Mouse (Mus musculus): ENCODE data around the gene Ascc3. TPM values are rescaled to one million over a fixed set of nuclear protein-coding genes. Genes with fewer than 3 reads are reported as not detected.
A peak's percentile ranks its signal among the peaks of the same experiment; 100 is the strongest.

Gene Ascc3
- 10 to 100 TPM; 10.2 to 12.3 TPM for total RNA-seq (2021)
- long read RNA-seq, experiment 1, full-length matches to known transcripts, result 1 of 7 reads
- long read RNA-seq, experiment 1, partial matches to known transcripts, result 5 of 7 reads
- long read RNA-seq, experiment 1, other reads (novel, unspliced or antisense), result 1 of 7 reads
- long read RNA-seq, experiment 2, partial matches to known transcripts, result 1 of 6 reads
- long read RNA-seq, experiment 2, other reads (novel, unspliced or antisense), result 5 of 6 reads

- intact Hi-C loops (cut with DNase I), result no loop called here
Observed at GRCm38 (mm10) chr10:50592355-50593293, at the start of gene Ascc3. Ascc3 (plus strand) TSS chr10:50592669.

DNA sequence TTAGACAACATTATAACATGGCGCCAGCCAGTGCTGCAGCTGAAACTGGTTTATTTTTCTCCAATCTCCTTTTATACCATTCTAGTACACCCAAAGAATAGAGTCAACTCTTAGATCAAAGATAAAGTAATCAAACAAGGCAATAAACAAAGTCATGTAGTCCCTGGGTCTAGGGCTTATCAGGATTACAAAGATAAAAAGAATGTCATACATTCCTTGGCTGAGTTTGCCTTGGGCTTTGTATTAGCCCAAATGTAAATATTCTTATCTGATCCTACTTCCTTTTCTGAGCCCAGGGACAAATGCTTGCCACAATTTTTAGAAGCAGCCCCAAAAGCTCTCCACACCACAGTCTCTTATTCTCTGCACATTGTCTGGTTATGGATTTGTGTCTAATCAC lies 7.7 kb upstream of the Ascc3 start:
- intact Hi-C loops (cut with DNase I), result no loop called here

More at GRCm38 (mm10) chr10:50592355-50593293, at the start of gene Ascc3:
- DNase-seq, result peak; percentile 84 to 95

GRCm38 (mm10) chr10:50586556-50586955 lies 5.9 kb upstream of the Ascc3 start:
- DNase-seq, result no peak
- intact Hi-C loops (cut with DNase I), result no loop called here

More for the DNA sequence above, 7.7 kb upstream of the Ascc3 start:
- no peak for DNase-seq

DNA sequence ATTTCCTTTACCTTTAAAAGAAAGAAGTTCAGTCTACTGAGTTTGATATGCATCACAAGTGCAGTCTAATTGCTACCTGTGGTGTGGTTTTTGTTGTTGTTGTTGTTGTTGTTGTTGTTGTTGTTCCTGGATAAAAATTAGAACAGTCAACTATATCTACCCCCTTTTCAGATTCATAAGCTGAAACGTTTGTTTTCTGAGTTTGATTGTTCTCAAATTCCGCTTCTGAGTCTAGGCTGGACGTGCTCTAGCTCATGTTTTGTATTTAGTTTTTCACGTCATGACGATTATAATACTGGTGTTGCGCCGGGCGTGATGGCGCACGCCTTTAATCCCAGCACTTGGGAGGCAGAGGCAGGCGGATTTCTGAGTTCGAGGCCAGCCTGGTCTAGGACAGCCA lies 902 bp downstream of the Ascc3 start:
- intact Hi-C loops (cut with DNase I), result no loop called here
- DNase-seq, result no peak

DNA sequence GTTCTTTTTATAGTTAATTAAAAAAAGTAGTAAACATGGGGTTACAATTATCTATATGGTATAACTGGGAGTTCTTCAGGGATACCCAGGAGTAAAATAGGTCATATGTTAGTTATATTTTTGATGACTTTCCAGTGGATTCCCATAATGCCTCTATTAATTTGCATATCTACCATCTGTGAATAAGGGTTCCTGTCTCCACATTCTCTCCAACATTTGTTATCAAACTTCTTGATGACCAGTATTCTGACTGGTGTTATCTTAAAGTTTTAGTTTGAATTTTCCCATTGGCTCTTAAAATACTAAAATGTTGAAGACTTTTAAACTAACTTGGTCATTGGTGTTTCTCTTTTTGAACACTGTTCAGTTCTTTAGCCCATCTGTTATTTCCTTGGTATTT lies 2.9 kb downstream of the Ascc3 start:
- no peak for DNase-seq
- intact Hi-C loops (cut with DNase I), result no loop called here

- intact Hi-C loops (cut with DNase I), result no loop called here
Observed at GRCm38 (mm10) chr10:50604919-50605318, 12.4 kb downstream of the Ascc3 start.

GRCm38 (mm10) chr10:50613840-50614239 lies 21.4 kb downstream of the Ascc3 start:
- DNase-seq, result no peak
- intact Hi-C loops (cut with DNase I), result no loop called here

More at GRCm38 (mm10) chr10:50604919-50605318, 12.4 kb downstream of the Ascc3 start:
- no peak for DNase-seq

GRCm38 (mm10) chr10:50625874-50626273 lies 33.4 kb downstream of the Ascc3 start:
- intact Hi-C loops (cut with DNase I), result no loop called here
- DNase-seq, result no peak

DNA sequence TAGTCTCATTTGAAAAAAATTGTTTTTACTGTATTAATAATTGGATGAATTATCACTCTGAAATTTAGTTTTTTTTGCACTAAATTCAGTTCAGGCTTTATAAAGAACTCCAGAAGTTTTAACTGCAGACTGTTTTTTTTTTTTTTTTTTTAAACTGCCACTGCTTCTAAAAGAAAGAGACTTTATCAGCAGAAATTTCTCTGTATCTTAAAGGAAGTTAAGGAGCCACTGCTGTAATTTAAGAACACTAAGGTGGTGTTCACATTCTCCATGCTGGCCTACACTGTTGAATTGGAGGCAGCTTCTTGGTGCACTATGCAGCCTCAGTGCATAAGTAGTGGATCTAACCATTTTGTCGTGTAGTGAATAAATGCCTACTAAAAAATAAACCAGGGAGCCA lies 47.1 kb downstream of the Ascc3 start:
- no peak for DNase-seq
- intact Hi-C loops (cut with DNase I), result no loop called here

- intact Hi-C loops (cut with DNase I), result no loop called here
- DNase-seq, result no peak
Observed at GRCm38 (mm10) chr10:50650612-50651011, 58.1 kb downstream of the Ascc3 start.

DNA sequence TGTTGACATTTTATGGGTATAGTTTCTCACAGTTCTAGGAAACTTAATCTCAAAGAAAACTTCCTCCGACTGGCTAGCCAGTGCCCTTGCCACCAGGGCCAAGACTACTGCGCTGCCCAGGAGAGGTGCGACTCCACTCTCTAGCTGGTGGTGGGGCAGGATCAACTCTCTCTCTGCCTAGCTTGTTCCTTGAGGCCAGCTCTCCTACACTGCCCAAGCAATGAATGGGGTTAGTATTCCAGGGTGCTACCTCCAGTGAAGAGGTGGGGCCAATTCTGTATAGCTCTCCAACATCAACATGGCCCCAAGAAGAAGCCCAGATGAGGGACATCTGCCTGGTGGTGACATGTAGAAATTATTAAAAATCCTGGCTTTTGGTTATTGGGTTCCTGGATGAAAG lies 61.1 kb downstream of the Ascc3 start:
- intact Hi-C loops (cut with DNase I), result no loop called here
- no peak for DNase-seq

GRCm38 (mm10) chr10:50657352-50657751 lies 64.9 kb downstream of the Ascc3 start:
- DNase-seq, result no peak
- intact Hi-C loops (cut with DNase I), result no loop called here

- intact Hi-C loops (cut with DNase I), result no loop called here
Observed at GRCm38 (mm10) chr10:50671517-50671916, 79.0 kb downstream of the Ascc3 start.

GRCm38 (mm10) chr10:50690324-50690723 lies 97.9 kb downstream of the Ascc3 start:
- DNase-seq, result no peak
- intact Hi-C loops (cut with DNase I), result no loop called here

More at GRCm38 (mm10) chr10:50671517-50671916, 79.0 kb downstream of the Ascc3 start:
- no peak for DNase-seq

- intact Hi-C loops (cut with DNase I), result no loop called here
- DNase-seq, result no peak
Observed at GRCm38 (mm10) chr10:50698836-50699433, 106.5 kb downstream of the Ascc3 start.

GRCm38 (mm10) chr10:50701736-50702135 lies 109.3 kb downstream of the Ascc3 start:
- intact Hi-C loops (cut with DNase I), result loop anchor here (5.0 kb wide), 1 partner anchor 701 kb away; no protein-coding TSS in a partner anchor

DNA sequence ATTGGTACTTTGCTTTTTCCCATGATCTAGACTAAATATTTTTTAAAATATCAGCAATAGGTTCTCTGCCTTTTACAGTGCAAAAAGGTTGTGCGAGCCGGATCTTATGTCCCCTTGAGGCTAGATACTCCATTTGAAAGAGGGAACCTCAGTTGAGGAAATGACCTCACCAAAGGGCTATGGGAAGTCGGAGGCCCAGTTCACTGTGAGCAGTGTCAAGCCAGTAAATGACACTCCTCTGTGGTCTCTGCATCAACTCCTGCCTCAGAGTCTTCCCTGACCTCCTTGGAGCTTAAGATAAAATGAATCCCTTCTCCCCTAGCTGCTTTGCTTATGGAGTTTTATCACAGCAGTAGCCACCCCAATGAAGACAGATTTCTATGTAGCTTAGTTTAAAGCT lies 109.9 kb downstream of the Ascc3 start:
- no peak for DNase-seq
- intact Hi-C loops (cut with DNase I), result loop anchor here (5.0 kb wide), 1 partner anchor 700 kb away; no protein-coding TSS in a partner anchor

More at GRCm38 (mm10) chr10:50701736-50702135, 109.3 kb downstream of the Ascc3 start:
- no peak for DNase-seq

DNA sequence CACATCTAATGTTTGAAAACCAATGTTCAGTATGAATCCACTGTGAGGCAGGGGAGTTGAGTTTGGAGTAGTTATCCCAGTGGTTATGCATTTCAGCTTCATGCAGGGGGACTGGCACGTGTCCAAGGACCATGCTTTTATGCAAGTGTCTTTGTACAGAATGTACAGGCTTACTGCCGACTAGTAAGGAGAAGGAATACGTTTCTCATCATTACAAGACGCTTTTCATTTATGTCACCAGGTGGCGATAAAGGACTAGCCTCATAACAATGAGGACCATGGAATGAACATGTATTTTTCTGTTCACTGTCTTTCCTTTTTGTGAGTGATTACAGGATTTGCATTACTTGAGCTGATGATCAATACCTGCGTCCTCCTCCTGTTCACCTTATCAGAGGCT lies 111.7 kb downstream of the Ascc3 start:
- intact Hi-C loops (cut with DNase I), result loop anchor here (5.0 kb wide), 1 partner anchor 698 kb away; no protein-coding TSS in a partner anchor
- no peak for DNase-seq

DNA sequence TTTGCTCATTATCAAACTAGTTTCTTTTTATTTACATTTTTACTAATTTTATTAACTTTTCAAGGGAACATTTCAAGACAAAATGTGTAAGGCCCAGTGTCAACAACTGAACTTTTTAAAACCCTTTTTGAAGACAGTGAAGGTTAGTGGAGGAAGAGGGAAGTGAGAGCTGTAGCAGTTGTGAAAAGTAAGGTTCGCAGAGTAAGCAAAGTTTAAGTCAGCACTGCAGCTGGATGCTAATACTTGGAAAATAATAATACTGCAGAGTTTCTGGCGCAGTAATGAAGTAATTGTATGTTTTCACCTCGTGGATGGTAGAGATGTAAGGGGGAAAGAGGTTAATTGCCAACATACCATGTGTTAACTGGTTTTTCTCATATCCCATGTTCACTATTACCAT lies 112.4 kb downstream of the Ascc3 start:
- intact Hi-C loops (cut with DNase I), result loop anchor here (5.0 kb wide), 1 partner anchor 697 kb away; no protein-coding TSS in a partner anchor
- DNase-seq, result no peak

DNA sequence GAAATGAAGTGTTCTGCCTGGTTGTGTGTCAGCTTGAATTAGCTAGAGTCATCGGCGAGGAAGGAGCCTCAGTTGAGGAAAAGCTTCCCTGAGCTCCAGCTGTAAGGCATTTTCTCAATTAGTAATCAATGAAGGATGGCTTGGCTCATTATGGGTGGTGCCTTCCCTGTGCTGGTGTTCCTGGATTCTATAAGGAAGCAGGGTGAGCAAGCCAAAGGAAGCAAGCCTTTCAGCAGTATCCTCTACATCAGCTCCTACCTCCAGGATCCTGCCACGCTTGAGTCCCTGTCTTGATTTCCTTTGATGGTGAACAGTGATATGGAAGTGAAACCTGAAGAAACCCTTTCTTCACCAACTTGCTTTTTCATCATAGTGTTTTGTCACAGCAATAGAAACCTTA lies 118.8 kb downstream of the Ascc3 start:
- no peak for DNase-seq
- intact Hi-C loops (cut with DNase I), result no loop called here

GRCm38 (mm10) chr10:50711765-50712164 lies 119.3 kb downstream of the Ascc3 start:
- DNase-seq, result no peak
- intact Hi-C loops (cut with DNase I), result no loop called here

Measured in gastrocnemius, postnatal 36 days (tissue).